Mouse (Mus musculus) bone marrow, adult 2 months (tissue): ENCODE results near the gene Pla2g4e.

Experiments used
- CTCF ChIP-seq: fragments of 200-500 bp; IDR thresholded peaks from 2 replicates; pipeline ENCODE4 v1.5.1; 2011; ENCODE audit warnings: low read length, control low read depth; ENCODE audit not compliant: control insufficient read depth, insufficient read depth
- POLR2A ChIP-seq: fragments of 200-500 bp; IDR thresholded peaks from 2 replicates; pipeline ENCODE4 v1.6.1; 2011; ENCODE audit warnings: low read depth, mild to moderate bottlenecking, control low read depth, low read length, borderline replicate concordance; ENCODE audit not compliant: control insufficient read depth

GRCm38 (mm10) chr2:120128611-120129051, 116.5 kb downstream of the Pla2g4e start:
- TF ChIP-seq POLR2A (no peak), CTCF (no peak)
